Mouse (Mus musculus) adrenal gland, adult 8-10 months (tissue): ENCODE data around the gene Adora3. TPM values are rescaled to one million over a fixed set of nuclear protein-coding genes. Genes with fewer than 3 reads are reported as not detected.

Experiments used
- DNase-seq: peaks from one replicate; pipeline ENCODE4 v3.0.0; 2022
- total RNA-seq, 4 experiments: library from RNA; stranded (reverse); gene quantifications; 2 replicates each; pipeline ENCODE4 v1.2.4; 2022

The Adora3 gene
- total RNA-seq, 4 experiments from 2014 or later: 0.27 to 0.46 TPM; not detected in 2

DNA sequence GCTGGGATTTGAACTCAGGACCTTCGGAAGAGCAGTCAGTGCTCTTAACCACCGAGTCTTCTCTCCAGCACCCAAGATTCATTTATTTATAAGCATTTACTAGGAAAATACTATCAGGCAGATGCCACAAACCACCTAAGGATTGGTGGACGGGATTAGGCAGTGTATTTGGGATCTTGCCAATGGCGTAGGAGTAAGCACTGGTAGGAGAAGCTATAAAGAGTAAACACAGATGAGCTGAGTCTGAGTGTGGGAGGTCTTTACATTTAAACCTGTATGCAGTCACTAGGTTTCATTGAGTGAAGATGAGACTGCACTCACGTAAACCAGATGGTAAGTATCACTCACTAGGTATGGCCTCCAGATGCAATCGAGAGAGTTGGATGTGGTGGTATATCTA, 63.3 kb downstream of the Adora3 start:
- no peak for DNase-seq

DNA sequence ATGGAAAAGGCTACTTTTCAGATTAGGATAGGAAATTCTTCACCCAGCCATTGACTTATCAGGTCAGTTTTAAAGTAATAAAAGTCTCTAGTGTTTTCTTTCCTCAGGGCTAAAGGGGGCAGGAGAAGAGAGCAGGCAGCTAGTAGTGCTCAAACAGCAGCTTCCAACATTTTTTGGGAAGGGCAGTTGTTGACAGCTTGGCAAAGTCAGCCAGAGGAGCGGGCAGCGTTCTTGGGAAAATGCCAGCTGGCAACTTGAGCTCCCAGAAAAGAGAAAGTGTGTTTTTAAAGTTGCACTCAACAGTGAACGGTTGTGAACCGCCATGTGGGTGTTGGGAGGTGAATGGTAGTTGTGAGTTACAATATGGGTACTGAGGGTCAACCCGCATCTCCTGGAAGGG, 64.4 kb downstream of the Adora3 start:
- DNase-seq: peak; percentile 24

DNA sequence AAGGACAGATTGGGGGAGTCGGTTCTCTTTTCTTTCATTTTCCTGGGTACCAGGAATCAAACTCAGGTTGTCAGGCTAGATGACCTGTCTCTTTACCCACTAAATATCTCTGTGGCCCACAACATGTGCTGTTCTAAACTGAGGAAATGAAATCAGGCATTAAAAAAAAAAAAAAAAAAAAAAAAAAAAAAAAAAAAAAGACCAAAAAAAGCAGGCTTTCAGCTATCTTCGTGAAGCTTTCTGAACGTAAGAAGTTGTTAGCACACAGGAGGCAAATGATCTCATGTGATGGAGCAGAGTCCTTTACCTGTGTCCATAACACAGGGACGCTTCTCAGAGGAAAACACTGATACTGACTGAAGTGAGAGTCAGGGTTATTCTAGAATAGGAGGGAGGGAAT, 65.5 kb downstream of the Adora3 start:
- DNase-seq: no peak

DNA sequence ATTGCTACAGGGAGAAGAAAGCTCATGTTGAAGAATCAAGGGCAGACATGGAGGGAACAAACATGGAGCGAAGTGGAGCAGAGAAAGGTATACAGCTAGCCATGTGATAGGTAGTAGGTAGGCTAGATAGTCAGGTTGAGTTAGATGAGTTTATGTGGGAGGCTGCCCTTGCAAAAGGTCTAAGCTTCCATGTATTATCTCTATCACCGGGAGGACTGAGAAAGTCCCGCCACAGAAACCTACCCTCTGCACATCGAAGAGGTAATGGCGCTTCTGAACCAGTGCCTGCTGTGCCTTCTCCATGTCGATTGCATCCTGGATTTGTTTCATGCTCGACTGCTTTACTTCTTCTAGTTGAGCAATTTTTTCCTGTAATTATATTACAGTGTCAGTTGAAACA, 80.7 kb downstream of the Adora3 start:
- no peak for DNase-seq

DNA sequence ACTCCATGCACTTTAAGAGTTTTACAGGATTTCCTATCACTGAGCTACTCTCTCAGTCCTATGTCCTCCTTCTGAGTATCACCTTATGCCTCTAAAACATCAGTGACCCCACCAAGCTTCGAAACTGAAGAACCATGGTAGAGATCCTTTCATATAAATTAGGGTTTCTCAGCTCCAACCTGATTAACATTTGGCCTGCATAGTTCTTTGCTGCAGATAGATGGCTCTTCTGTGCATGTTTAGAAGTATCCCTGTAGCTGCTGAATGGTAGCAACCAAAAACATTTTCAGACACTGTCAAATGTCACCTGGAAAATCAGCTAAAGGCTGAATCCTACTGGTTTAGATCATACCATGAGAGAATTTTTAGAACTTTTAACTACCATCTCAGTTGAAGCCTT, 86.6 kb downstream of the Adora3 start:
- DNase-seq: no peak

DNA sequence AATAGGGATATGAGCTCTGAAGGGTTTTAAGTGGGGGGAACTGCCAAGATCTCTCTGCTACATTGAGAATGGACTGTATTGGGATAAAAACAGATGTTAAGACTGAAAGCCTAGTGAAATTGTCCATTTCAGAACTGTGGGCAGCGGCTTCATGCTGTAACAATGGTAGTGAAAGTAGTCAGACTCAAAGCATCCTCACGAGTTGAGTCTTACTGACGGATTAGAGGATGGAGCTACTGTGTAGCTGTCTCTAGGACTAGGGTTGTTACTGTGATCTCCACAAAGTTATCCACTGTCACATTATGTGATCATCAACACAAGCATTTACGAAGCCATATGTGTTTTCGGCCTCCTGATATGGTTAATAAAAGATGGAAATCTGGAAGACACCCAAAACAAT, 87.5 kb downstream of the Adora3 start:
- no peak for DNase-seq

Other genes starting within 250 kb of the Adora3 start
- 10 to 100 TPM; 18.5 to 26.4 (median 22.3) TPM for gene Ddx20, start 183.3 kb upstream of the Adora3 start, total RNA-seq
- gene Inka2, start 166.3 kb upstream of the Adora3 start, total RNA-seq: 1 to 10 TPM; 4.6 to 8.5 (median 5.4) TPM
- 100 to 1,000 TPM; 154 to 188 (median 179) TPM for gene Rap1a, start 69.5 kb upstream of the Adora3 start, total RNA-seq
- gene Tmigd3, start within 50 bp of the Adora3 start, total RNA-seq: not detected
- 1 to 10 TPM in 3 of 4 experiments, under 1 TPM in 1; 0.24 to 1.7 (median 1.2) TPM for gene I830077J02Rik, start 61.8 kb downstream of the Adora3 start, total RNA-seq
- 10 to 100 TPM; 64.5 to 75.9 (median 73.4) TPM for gene Wdr77, start 88.5 kb downstream of the Adora3 start, total RNA-seq
- 100 to 1,000 TPM; 224 to 294 (median 271) TPM for gene Atp5f1, start 89.2 kb downstream of the Adora3 start, total RNA-seq
- 1 to 10 TPM in 3 of 4 experiments, under 1 TPM in 1; 0.93 to 2.4 (median 1.6) TPM for gene Ovgp1, start 102.9 kb downstream of the Adora3 start, total RNA-seq
- gene Pifo, start 143.8 kb downstream of the Adora3 start, total RNA-seq: not detected
- gene Chil5, start 162.0 kb downstream of the Adora3 start, total RNA-seq: not detected
- gene Chia1, start 242.4 kb downstream of the Adora3 start, total RNA-seq: not detected